Mouse (Mus musculus) NIH3T3 (cell line): ENCODE measurements around the gene Zfp62.

Experiments
- DNase-seq: peaks from one replicate; pipeline ENCODE4 v3.0.0-alpha.2; 2012; ENCODE audit warnings: low read depth

The Zfp62 gene

DNA sequence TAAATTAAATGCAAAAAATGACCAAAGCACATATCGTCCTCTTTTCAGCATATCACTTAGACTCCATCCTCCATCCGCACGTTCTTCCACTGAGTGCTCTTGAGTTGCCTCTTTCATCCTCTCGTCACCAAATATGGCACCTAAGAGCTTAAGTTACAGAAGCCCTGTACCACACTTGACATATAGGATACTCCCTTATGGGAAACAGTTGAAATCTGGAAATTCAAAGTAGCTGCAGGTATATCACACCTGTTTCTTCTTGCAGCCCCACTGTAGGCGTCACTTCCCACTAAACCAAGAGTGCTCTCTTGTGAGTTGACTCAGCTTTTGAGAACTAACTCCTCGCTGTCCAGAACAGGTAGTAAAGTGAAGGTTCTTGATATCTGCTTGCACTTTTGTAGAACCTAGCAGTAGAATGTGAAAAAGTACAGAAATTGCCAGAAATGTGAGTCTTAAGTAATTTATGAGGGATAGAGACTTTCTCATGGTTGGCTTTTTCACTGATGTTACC is 2.0 kb downstream of the Zfp62 start:
- DNase-seq = no peak

DNA sequence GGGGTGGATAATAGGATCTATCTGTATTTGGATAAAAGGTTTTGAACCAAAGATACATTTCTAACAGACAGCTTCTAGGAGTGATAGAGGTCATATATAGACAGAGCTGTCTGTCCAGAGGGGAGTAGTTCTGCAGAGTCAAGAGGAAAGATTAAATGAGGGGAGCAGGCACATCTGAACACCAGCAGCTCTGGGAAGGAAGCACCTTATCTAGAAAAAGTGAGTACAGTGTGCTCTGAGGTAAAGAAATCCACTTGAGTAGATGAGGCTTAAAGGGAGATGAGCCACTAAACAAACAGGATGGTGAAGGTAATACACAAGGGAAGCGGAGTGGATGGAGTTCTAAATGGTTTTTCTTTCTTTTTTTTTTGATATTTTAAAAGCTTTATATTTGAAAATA is 4.4 kb downstream of the Zfp62 start:
- no peak for DNase-seq

DNA sequence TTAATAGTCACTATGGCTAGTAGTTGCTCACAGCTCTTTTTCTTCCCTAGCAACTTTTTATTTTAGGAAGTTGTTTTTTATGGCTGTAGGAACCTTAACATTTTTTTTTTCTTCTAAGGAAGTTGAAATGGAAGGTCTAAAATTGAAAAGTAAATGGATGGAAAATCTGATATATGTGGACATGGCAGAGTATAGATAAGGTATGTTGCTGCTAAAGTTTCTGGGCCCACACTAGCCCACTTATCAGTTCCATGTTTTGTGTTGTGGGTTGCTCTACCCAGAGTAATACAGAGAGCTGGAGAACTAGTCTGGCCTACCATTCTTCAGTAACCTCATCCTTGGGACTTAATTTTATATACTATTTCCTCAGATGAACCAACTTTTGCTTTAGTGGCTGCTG is 9.5 kb downstream of the Zfp62 start:
- DNase-seq = no peak

DNA sequence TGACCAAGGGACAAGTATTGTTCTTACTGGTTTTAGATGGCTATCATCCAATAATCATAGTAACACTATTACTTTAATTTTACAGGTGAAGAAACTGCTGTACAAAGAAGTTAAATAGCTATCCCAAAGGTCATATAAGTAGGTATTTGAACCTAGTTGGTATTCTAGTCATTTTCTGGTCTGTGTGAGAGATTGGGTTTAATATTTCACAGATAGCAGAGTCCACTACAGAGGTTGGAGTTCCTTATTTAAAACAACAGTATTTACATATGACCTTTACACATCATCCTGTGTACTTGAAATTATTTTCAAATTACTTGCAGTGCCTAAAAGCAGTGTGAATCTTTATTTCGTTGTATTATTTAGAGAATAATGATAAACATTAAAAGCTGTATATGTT is 10.4 kb downstream of the Zfp62 start:
- no peak for DNase-seq

DNA sequence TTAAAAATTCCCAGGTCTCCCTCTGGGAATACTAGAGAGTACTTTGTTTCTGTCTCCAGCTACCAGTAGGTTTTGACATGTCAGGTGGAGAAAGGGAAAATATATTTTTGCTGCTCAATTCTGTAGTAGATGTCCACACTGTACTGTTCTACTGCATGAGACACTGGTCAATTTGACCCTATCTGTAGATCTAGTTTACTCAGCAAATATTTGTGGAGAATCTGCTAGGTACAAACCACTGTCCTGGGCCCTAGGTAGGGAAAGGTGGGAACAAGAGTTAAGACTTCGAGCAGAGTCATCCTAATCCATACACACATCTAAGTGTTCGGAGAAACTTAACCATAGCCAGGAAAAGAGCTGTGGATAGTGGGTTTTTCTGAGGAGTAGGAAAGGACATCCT is 16.2 kb downstream of the Zfp62 start:
- DNase-seq = no peak

DNA sequence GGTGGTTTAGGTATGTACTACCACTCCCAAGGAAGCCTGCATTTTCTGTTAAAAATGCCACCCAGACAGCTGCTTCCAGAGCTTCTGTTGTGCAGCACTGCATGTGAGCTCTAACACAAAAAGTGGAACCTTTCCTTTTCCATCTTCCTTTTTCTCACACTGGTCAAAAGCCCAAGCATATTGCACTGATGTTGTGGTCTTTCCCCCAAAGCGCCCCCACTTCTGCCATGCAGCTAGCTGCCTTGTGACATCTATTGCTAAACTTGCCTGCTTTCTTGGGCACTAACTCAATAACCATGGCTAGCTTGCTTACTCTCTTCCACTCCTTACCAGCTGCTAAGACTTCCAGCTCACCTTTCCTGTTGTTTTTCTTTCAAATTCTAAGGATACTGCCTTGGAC is 21.4 kb downstream of the Zfp62 start:
- no peak for DNase-seq

DNA sequence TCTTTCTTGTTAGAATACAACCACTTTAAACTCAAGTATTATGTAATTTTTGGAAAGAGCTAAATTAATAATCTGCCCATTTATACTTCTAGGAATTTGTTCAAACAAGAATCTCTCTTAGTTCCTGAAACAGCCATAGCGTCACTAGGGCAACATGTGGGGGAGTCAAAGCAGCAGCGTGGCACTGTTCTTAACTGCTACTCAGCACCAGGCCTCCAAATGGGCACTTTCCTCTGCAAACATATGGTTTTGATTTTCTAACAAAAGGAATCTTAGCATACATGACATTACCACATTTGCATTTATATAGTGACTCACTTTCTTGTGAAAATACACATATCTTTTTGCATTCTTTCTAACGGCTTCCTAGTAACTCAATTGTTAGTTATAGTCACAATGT is 29.7 kb downstream of the Zfp62 start:
- peak; percentile 79 for DNase-seq

DNA sequence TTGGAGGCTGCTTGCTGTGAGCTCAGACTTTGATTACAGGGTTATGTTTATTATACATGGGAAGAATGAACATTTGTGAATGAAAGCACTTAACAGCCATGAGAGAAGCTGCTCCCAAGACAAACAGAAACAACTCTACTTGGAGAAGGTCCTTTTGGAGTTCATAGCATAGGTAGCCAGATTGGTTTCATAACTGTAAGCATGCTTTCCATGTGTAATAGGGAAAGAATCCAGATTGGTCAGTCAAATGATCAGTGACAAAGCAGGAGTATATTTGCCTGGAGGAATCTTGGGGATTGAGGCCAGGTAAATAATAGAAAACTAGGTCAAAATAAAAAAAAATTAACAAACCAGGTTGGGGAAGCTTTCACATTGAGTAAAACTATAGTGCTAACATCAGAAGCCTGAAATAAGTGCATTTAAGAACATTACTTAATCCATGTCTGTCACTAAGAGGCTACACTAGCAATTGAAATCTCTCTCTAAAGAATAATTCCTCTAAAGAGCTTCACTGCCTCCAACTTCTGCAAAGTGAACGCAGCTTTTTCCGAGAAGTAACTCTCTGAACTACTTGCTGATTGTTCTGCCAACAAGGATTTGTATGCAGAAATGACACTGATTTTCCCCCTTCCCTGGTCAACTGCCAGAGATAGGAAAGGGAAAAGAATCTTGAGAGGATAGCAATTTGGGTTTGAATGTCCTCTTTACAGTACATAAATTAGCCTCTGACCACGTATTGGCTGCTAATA is 32.5 kb downstream of the Zfp62 start:
- peak; percentile 35 for DNase-seq

DNA sequence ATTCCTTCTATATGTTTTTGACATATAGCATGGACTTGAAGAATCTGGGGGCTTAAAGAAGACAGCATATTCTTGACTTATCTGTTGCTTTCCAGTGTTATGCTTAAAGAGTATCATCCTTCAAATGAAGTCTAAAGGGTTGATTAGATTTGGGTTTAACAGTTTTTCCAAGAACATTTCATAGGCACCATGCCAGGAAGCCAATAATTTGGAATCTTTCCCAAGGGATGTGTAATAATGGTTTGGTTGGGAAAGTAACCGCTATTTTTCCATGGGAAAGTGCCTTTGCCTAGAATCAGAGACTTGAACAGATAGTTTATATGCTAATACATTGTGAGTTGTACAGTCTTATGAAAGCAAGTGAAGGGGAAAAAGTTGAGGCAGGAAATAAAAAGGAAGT is 33.8 kb downstream of the Zfp62 start:
- DNase-seq = peak; percentile 45

DNA sequence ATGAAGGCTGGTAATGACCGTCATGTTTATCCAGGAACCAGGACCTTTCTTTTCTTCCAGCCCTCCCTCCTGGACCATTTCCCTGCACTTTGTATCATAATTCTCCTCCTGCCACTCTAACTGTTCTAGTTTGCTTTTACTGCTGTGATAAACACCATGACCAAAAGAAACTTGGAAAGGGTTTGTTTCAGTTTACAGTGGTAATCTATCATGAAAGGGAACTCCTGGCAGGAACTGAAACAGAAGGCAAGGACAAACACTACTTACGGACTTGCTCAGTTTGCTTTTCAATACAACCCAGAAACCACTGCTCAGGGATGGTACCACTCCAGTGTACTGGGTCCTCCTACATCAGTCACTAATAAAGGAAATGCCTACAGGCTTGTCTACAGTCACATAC is 34.4 kb downstream of the Zfp62 start:
- no peak for DNase-seq

DNA sequence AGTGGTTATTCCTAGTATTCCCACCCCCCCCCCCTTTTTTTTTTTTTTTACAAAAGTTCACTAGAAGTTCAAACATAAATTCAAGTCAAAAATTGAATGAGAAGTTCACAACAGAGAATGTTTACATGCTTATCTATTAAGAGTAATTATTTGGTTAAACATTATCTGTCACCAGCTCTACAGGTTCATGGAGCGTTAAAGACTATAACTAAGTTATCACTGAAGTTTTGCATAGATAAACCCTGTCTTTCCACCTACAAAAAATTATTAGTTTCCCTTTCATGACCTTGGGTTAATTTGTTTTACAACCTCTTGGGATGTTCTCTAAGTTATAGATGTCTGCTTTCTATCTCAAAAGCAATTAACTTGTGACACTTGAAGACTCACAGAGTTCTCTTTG is 37.2 kb downstream of the Zfp62 start:
- no peak for DNase-seq

DNA sequence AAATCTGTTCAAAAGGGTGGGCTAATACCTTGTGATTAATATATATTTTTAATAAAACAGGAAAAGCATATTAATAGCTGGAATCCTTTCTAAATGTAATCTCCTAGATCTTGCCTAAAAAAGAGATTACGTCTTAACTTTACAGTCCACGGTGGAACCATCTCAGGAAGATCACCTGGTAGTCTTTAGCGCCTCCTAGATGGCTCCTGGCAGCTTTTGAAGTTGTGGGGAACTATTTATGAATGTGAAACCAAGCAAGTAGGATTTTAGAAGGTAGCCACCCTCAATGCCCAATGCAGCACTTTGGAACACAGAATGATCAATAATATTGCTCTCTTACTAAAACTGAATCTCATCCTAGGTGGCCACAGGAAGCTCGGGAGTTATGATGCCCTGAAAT is 37.8 kb downstream of the Zfp62 start:
- no peak for DNase-seq

DNA sequence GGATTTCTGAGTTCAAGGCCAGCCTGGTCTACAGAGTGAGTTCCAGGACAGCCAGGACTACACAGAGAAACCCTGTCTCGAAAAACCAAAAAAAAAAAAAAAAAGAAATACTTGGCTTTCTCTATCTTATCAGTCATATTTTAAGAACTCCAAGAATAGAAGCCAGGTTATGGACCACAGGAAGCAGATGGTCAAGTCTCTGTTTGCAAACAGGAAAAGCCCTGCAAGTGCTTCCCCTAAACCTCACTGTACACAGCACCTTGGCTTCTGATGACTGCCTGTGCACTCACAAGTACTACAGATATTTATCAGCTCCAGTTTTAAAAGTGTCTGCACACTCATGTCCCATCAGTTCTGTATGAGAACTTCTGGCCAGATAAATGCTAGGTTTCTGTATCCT is 38.4 kb downstream of the Zfp62 start:
- DNase-seq = no peak

DNA sequence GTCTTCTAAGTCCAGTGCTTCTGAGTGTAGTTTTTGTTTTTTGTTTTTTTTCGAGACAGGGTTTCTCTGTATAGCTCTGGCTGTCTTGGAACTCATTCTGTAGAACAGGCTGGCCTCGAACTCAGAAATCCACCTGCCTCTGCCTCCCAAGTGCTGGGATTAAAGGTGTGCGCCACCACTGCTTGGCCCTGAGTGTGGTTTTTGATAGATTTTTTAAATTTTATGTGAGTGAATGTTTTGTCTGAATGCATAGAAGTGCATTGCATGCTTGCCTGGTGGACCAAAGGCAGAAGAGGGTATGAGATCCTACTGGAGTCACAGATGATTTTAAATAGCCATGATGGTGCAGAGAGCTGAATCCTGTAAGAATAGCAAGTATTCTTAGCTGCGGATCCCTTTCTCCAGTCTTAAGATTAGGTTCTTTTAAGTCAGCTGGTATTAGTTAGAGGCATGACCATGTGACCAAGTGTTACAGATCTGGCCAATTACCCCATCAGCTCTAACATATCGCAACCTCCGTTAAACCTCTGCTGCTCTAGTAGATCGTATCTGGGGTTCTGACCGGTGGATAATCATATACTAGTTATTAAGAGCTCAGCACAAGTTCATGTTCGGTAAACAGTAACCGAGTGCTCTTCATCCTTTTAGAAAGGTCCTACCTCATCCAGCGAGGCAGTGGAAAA is 40.0 kb downstream of the Zfp62 start:
- DNase-seq = peak; percentile 64

DNA sequence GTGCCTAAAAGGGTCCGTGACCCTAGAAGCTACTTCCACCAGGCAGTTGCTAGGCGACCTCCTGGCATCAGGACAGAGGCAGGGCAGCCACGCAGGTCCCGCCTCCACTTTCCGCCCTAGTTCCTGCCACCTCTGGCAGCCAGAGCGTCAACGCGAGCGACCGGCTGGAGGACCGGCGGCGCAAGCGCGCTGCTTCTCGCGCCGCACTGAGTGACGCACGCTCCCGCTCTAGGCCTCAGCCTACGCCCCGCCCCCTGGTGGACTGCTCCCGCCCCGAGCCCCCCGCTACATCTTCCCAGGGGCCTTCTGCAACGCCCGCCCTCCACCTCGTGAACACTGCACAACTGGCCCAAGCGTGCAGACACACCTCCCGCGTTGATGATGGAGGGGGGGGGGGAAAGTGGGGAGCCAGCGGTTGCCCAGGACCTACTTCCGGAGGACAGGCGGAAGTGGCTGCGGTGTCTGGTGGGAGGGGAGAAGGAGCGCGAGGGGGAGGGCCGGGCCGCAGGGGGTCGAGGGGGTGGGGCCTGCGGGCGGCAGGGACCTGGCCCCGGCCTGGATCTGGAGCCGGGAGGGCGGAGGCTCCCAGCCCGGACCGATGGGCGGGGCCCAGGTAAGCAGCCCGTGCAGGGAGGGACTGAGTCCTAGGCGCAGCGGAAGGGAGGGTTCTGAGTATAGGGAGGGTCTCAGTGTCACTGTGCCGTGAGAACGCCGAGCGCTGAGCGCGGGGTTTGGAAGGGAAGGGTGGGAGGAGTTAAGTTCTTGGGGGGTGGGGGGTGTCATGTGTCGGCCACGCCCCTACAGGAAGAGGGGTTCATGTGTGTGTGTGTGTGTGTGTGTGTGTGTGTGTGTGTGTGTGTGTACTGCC is 40.9 kb downstream of the Zfp62 start, which contains the start of gene Mgat1:
Gene Mgat1 (plus strand): TSS at position 465 of the 868 bp plus-strand sequence.
- peak; percentile 98 for DNase-seq

DNA sequence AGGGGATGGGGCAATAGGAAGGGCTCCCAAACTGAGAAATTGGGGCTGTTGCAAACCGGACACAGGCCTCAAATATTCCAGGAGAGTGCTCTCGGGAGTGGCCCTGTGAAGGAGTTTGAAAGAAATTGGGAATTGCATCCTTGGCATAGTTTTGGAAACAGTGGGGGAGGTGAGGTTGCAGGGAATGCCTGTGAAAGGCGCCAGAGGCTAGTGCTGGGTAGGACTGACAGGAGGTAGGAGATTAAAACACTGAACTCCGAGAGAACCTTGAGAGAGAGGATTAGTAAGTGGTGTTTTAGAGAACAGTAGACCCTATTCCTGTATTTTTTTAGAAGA is 41.5 kb downstream of the Zfp62 start:
- no peak for DNase-seq

DNA sequence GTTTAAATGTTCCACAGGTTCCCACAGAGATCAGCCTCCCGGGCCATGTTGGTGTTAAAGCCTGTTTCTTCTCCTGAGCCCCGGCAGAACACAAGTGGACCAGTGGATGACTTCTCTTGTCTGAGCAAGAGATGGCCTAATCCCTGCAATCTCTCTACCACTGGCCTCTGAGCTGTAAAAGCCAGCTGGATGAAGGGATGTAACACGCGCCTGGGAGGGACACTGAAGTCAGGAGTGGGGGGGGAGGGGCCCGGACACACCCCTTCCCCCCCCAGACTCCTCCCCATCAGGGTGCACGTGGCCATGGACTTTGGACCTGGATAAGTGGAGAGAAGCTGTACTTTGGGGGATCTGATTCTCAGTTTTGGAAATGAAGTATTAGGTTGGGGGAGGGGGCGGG is 42.1 kb downstream of the Zfp62 start:
- peak; percentile 84 for DNase-seq

DNA sequence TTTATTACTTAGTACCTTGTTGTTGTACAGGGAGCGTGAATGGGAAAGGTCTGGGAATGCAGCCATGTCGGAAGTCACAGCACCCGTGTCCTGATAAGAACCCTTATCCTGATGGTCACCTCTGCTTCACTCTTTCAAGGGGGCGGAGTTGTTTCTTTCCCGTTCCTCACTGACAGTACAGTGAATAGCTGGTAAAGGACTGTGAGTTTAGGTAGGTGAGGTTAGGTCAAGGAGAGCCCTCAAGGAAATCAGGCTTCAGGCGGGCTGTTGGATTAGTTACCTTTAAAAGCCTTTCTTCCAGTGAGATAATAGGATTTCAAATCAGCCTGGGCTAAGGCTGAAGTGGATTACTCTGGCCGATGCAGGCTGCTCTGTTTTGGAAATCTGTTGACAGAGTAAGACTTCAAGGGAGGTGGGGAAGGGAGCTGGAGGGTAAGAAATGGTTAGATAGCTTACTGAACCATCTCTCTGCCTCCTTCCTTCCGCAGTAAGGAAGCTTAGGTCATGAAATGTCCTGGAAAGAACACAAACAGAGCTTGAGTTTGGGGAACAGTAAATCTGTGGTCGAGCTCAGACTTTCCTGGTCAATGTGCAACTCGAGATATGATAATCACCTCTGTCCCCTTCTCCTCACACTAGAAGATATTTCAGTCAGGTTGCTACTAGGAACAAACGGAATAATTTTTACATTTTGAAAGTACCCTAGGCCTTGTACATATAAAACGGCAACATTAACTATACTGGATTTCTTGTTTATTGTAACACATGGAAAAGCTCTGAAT is 42.7 kb downstream of the Zfp62 start:
- DNase-seq = peak; percentile 24

DNA sequence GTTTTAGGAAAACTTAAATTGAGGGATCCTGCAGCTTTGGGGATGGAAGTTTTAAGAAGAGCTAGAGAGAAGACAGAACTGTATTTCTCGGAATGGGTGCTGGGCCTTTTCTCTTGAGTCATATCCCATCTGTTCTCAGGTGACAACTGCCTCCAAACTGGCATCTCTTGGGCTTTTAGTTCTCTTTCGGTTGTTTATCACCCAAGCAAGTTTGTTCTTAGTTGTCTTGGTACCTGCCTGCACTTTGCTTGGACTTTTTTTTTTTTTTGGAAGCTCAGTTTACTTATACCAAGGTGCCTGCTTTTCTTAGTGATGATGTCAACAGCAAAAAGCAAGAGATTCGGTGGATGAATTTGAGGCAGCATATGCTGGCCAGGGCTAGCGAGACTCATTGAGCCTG is 43.4 kb downstream of the Zfp62 start:
- no peak for DNase-seq

DNA sequence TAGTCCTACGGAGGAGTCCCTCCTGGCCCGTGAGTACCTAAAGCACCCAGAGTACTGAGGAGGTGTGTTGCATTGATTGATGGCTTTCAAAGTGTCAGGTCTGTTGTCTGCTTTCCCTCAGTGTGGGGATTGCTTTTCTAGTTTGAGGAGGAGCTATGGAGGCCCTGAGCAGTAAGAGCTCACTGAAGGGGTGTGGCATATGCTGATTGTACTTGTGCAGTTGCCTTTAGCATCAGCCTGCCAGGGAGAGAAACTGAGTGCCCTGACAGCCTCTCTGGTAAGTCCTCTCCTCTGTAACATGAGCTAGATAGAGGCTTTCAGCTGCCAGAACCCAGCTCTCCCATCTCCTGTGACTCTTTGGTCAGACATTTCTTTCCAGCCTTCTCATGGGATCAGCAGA is 44.2 kb downstream of the Zfp62 start:
- peak; percentile 30 for DNase-seq

DNA sequence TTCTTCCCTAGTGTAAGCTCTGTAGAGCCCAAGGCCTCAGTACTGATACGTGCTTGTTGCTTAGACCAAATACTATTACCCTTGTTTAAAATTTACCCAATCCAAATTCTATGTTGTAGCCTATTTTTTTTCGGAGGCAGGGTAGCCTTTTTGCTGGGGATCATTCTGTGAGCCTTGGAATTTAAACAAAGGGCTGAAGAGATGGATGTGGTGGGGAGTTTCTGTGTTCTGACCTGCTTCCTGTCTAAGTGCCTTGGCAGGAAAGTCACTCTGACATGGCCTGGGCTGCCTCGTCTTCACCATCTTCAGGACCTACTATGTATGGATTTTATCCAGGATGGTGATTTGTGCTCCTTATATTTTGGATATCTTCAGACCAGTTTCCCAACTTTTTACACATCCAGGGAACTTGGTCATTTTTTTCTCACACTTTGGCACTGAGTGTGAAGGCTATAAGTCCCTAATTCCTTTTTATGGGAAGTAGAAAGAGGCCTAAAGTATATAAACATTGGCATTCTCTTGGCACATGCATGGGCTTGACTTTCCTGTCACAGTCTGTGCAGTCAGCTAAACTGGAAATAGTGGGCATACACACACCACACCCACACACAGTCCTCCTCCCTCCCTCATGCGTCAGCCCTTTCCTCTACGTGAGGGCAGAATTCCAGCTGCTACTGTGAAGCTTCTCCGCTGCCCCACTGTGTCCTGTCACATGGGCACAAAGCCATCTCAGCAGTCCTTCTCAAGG is 45.3 kb downstream of the Zfp62 start:
- DNase-seq = peak; percentile 42
